Mouse (Mus musculus) liver, adult 2 months (tissue): Measurements from ENCODE around the gene Sntg2. TPM values are rescaled to one million over a fixed set of nuclear protein-coding genes. Genes with fewer than 3 reads are reported as not detected.
A peak's percentile ranks its signal among the peaks of the same experiment; 100 is the strongest.

Source experiments
- DNase-seq: peaks from one replicate; pipeline ENCODE4 v3.0.0-alpha.2; 2011; ENCODE audit warnings: low read depth, low spot score; ENCODE audit errors: extremely low read depth
- H3K27ac ChIP-seq: fragments of 200-500 bp; replicated peaks from 2 replicates; pipeline ENCODE4 v1.5.1; 2012; ENCODE audit warnings: low read depth, mild to moderate bottlenecking, control low read depth, inconsistent platforms, low read length; ENCODE audit not compliant: insufficient read depth
- H3K27me3 ChIP-seq: fragments of 200-500 bp; 2 replicates; pipeline ENCODE4 v1.6.1; 2012; ENCODE audit warnings: mild to moderate bottlenecking, moderate library complexity, low read length, inconsistent platforms; ENCODE audit not compliant: control insufficient read depth, insufficient read depth
- H3K36me3 ChIP-seq: fragments of 200-500 bp; 2 replicates; pipeline ENCODE4 v1.6.1; 2012; ENCODE audit warnings: low read length, inconsistent platforms; ENCODE audit not compliant: control insufficient read depth, insufficient read depth
- H3K4me1 ChIP-seq: fragments of 200-500 bp; 2 replicates; pipeline ENCODE4 v1.6.1; 2011; ENCODE audit warnings: low read length; ENCODE audit not compliant: control insufficient read depth, insufficient read depth
- H3K4me3 ChIP-seq: fragments of 200-500 bp; 2 replicates; pipeline ENCODE4 v1.5.1; 2011; ENCODE audit warnings: low read depth, mild to moderate bottlenecking, control low read depth, low read length, moderate library complexity; ENCODE audit not compliant: insufficient read depth
- H3K79me2 ChIP-seq: fragments of 200-500 bp; 2 replicates; pipeline ENCODE4 v1.6.1; 2012; ENCODE audit warnings: inconsistent platforms, mild to moderate bottlenecking, low read length, moderate library complexity; ENCODE audit not compliant: control insufficient read depth, insufficient read depth
- H3K9ac ChIP-seq: fragments of 200-500 bp; 2 replicates; pipeline ENCODE4 v1.6.1; 2012; ENCODE audit warnings: low read depth, mild to moderate bottlenecking, control low read depth, inconsistent platforms, low read length
- CTCF ChIP-seq: fragments of 200-500 bp; IDR thresholded peaks from 2 replicates; pipeline ENCODE4 v1.5.1; 2011; ENCODE audit warnings: low read depth, low read length, control low read depth
- POLR2A ChIP-seq: fragments of 200-500 bp; IDR thresholded peaks from 2 replicates; pipeline ENCODE4 v1.6.1; 2011; ENCODE audit warnings: low read length, control low read depth; ENCODE audit not compliant: insufficient read depth; ENCODE audit errors: extremely low read depth
- WGBS: fragments of 180-500 bp; shearing (Covaris S2); methylation state at CpG from one replicate; pipeline ENCODE4 v1.1.7; 2018; 5-methylcytosine and 5-hydroxymethylcytosine counted together
- polyA plus RNA-seq: library from polyadenylated mRNA; depleted of rRNA; stranded (reverse); fragments of >200 nt; gene quantifications from 2 replicates; pipeline ENCODE4 v1.2.3, GENCODE M21; 2012; rRNA removed
- total RNA-seq: library from RNA; depleted of rRNA; stranded (reverse); fragments of >200 nt; gene quantifications from 2 replicates; pipeline ENCODE4 v1.2.3, GENCODE M21; 2014; rRNA removed

Sntg2 gene
- total and polyA plus RNA-seq, 2 experiments: 4.6 to 15.7 TPM

DNA sequence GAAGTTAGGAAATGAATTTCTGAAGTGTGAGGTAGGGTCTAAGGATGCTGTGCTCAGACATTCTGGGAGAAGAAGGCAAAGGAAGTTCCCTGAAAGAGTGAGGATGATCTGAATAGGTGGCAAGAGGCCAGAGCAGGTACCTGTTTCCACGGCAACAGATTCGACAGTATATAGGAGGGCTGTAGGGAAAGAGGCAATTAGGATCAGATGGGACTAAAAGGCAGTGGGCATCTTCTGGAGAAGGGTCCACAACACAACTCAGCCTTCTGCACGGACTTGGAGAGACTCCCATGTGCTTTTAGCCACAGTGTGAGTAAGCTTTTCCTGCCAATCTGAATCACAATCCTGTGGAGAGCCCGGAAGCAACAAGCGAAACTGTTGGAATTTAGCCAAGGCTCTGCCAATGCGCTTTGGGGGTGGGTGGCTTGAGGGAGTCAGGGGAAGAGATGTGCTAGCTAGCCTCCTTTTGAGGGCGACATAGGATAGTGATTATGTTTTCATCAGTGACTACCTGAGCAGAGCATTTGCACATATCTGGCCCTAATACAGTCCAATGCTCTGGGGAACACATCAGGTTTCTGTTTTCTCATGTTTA lies 219.0 kb downstream of the Sntg2 start:
- Histone ChIP-seq H3K27ac (no peak overlapping the region), H3K79me2 (no peaks in the 10 kb centered on the region), H3K9ac (no peak overlapping the region), H3K4me3 (no peak overlapping the region), H3K4me1 (no peaks in the 10 kb centered on the region), H3K27me3 (no peaks in the 10 kb centered on the region), H3K36me3 (no peaks in the 10 kb centered on the region)
- no peak for DNase-seq
- TF ChIP-seq POLR2A (no peak), CTCF (no peak)
- 67% methylated on average over 7 of the region's 7 CpGs for WGBS

DNA sequence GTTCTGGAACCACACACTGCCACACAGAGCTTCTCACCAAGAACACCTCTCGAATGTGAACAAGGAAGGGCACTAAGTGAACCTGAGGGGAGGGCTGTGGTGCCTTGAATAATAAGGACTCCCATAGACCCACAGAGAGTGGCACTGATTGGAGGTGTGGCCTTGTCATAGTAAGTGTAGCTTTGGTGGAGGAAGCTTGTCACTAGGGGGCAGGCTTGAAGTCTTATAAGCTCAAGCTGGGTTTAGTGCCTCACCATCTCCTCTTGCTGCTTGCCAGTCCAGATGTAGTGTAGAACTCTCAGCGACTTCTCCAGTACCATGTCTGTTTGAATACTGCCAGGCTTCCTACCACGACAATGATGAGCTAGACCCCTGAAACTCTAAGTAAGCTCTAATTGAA lies 231.1 kb downstream of the Sntg2 start:
- H3K4me3 ChIP-seq: no peak overlapping the region
- no peaks in the 10 kb centered on the region for H3K79me2 ChIP-seq
- 59% methylated on average over 3 of the region's 3 CpGs for WGBS

DNA sequence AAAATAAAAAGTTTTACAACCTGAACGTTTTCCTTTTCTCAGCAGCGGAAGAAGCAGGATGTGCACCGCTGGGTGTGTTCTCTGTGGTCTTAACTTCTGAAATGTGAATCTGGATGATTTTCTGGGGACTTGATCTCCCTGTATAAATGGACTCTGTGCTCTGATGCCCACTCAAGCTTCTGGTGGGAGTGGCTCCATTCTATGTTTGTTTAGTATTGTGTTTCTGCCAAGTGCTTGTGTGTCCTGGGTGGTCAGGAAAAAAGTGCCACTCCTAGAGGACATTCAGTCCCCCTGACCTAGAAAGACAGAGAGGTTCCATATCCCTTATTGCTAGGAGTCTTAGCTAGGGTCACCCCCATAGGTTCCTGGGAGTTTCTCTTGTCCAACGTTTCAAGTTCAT lies 240.7 kb downstream of the Sntg2 start, which contains the start of gene Tpo:
TSS of gene Tpo (minus strand) at position 101 of the 400 bp plus-strand sequence.
- H3K4me1 ChIP-seq: no peaks in the 10 kb centered on the region
- no peak within 1 kb of the TSS for H3K9ac ChIP-seq
- H3K79me2 ChIP-seq: no peaks in the 10 kb centered on the region
- no peaks in the 10 kb centered on the region for H3K36me3 ChIP-seq
- no peaks in the 10 kb centered on the region for H3K27me3 ChIP-seq
- 82% methylated on average over 4 of the region's 4 CpGs for WGBS
- no peak within 1 kb of the TSS for H3K4me3 ChIP-seq
- DNase-seq: no peak
- TF ChIP-seq POLR2A (no peak), CTCF (no peak)
- no peak within 1 kb of the TSS for H3K27ac ChIP-seq

More for the DNA sequence above, 231.1 kb downstream of the Sntg2 start:
- H3K27me3 ChIP-seq: no peaks in the 10 kb centered on the region
- H3K9ac ChIP-seq: no peak overlapping the region
- no peak for TF ChIP-seq POLR2A
- TF ChIP-seq CTCF: peak; percentile 11; the same call in 1 of the 2 replicates
- H3K36me3 ChIP-seq: no peaks in the 10 kb centered on the region
- no peaks in the 10 kb centered on the region for H3K4me1 ChIP-seq
- no peak overlapping the region for H3K27ac ChIP-seq
- DNase-seq: peak; percentile 63

DNA sequence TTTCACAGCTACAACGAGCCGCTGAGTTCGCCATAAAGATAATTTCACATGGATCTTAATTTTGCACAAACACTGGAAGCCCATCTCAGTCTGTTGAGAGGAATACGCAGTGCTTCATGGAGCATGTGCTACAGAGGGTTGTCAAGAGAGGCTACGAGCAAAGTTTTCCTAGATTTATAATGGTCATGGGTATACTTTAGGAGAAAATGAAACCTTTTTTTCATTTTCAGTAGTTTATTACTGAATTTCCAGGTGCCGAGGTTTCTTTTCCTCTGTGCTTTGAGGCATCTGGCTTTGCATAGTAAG lies 243.8 kb downstream of the Sntg2 start:
- H3K27me3 ChIP-seq: no peaks in the 10 kb centered on the region
- no peaks in the 10 kb centered on the region for H3K79me2 ChIP-seq
- H3K4me3 ChIP-seq: no peak overlapping the region
- no peak for DNase-seq
- WGBS: 73% methylated on average over 6 of the region's 6 CpGs
- no peak overlapping the region for H3K27ac ChIP-seq
- H3K9ac ChIP-seq: no peak overlapping the region
- TF ChIP-seq POLR2A (no peak), CTCF (no peak)
- H3K36me3 ChIP-seq: no peaks in the 10 kb centered on the region
- H3K4me1 ChIP-seq: no peaks in the 10 kb centered on the region

DNA sequence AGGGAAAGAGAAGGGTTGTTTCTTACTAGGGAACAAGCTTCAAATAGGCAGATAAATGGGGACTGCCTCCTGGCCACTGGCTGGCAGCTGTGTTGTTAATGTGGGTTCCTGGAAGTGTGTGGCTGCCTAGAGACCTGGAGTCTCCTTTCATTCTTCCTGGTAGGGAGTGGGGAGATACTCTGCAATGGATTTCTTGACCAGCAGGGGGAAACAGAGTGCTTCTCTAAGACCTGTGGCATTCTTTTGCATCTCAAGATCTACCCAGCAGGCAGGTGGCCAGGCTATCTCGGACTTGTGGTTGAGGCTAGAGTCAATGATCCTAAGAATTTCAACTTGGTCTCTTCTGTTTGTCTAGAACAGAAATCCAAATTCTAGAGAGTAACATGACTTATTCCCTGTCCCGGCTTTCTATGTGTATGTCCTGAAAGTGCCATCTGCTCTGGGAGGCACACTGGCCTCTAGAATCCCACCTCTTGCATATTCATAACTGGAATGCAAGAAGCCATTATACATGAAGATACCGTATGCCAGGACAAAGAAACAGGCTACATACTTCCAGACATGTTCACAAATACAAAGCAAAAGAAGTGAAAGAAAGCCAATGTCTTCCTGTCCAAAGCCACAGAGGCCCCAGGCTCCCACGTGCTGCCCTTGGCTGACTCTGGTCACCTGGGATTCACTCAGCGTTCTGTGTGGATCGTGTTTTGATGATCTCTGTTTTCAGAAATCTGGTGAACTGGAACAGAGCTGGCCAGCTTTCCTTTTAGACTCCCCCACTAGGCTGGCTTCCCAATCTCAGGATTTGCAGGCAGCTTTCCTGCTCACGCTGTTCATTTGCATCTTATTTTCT lies 244.4 kb downstream of the Sntg2 start:
- H3K79me2 ChIP-seq: no peaks in the 10 kb centered on the region
- no peak overlapping the region for H3K27ac ChIP-seq
- WGBS: 65% methylated on average over 7 of the region's 7 CpGs
- H3K9ac ChIP-seq: no peak overlapping the region
- no peaks in the 10 kb centered on the region for H3K4me1 ChIP-seq
- H3K36me3 ChIP-seq: no peaks in the 10 kb centered on the region
- H3K4me3 ChIP-seq: no peak overlapping the region
- DNase-seq: peak; percentile 38
- no peaks in the 10 kb centered on the region for H3K27me3 ChIP-seq
- TF ChIP-seq POLR2A (no peak), CTCF (peak; percentile 58)

Other genes with a start within 250 kb of the Sntg2 start
- not detected in 2 replicates for gene Tpo, start 240.8 kb downstream of the Sntg2 start, total RNA-seq
- gene Tpo, start 240.8 kb downstream of the Sntg2 start, polyA plus RNA-seq: 0.44 TPM in 1 of 2 replicates, not detected in the other
- 7.9 and 9.0 TPM in 2 replicates for gene Tmem18, start 211.1 kb upstream of the Sntg2 start, total RNA-seq
- 8.7 and 9.3 TPM in 2 replicates for gene Tmem18, start 211.1 kb upstream of the Sntg2 start, polyA plus RNA-seq